Mouse (Mus musculus): ENCODE measurements around the gene Nr1d2. TPM values are rescaled to one million over a fixed set of nuclear protein-coding genes. Genes with fewer than 3 reads are reported as not detected.

Nr1d2 gene
- 5.7 TPM for polyA plus RNA-seq (2015; fragmentation: Illumina TruSeq; extraction: RNeasy Lipid Tissue Mini Kit (QIAGEN cat#74804); ENCODE audit: insufficient read depth, low read depth, low replicate concordance)

DNA sequence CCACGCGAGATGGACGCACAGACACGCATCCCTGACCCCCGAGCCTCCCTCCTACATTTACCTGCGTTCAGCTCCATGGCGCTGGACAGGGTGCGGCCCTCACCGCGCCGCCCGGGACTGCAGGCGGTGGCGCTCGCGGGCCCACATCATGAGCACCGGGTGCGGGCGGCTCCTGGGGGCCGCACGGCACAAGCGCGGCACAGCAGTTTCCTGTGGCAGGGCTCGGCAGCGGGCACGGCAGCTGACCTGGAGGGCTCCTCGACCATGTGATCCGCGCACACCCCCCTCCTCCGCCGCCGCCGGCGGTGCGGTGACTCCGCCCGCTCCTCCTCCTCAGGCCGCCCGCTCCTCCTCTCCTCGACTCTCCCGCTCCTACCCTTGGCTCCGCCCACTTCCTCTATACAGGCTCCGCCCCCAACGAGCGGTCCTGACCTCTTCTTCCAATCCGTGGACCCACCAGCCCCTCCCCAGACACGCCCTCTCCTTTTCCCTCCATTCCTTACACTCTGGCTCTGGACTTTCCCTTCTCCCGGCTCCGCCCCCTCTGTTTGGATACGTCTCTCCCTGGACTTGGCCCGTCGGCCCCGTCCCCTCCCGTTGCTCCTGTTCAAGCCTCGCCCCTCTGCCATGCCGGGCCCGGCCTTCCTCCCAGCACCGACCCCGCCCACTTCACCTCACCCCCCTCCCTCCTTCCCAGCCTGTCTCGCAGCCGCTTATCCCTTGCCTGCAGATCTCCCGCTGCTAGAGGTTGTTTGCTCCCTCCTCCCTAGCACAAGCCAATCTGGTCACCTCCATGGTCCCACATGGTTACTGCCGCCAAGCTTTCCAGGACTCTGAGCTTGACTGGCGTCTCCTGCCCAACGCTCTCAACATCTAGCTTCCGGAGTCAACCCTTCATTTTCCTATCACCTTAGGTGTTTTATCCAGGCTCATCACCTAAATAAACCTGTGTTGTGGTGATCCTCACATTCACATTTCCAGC lies at the start of gene Nr1d2:
Gene Nr1d2, minus strand, starts transcription at position 378 of the 982 bp plus-strand sequence.

DNA sequence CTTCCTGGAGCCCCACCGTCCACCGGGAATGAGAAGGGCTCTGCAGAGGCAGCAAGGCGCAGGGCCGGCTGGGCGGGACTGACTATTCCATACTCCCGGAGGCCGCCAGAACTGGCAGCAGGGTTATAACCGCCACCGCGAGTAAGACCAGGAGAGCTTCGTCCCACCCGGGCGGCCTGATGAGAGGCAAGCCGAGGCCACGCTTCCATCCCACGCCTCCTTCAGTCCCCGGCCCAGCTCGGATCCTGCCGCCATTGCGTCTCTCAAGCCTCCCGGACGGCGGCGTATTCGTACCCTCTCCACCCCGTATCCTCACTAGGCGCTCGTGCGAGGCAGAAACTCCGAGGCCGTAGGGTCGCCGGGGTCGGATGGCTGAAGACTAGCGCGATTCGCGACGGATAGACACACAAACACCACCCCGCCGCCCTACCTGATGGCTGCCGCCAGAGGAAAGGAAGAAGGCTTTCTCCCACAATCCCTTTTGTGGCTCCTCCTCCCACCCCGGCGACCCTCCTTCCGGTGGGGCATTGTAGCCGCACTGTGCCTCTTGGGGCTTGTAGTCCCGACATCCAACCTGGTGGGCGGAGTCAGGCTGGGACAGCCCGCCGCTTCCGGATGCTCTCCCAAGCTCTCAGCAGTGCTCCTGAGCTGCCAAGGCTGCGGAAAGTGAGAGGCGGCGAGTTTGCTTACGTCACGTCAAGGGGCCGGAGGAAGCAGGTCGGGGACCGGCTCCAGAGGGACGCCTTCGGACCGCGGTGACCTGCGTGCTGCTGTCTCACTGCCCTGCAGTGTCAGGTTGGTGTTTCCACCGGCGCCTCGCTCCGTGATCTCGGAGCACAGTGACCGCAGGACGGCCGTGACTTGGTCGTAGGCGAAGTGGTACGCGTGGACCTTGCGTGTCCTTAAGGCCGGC lies 31.9 kb upstream of the Nr1d2 start, which contains the start of the genes Nkiras1 and Rpl15:
Gene Nkiras1, plus strand, starts transcription at position 608 of the 913 bp plus-strand sequence.
Gene Rpl15, minus strand, starts transcription at position 863 of the 913 bp plus-strand sequence.

Other genes starting within 250 kb of the Nr1d2 start
- gene Nkiras1, start 32.0 kb upstream of the Nr1d2 start, polyA plus RNA-seq (2015; fragmentation: Illumina TruSeq; extraction: RNeasy Lipid Tissue Mini Kit (QIAGEN cat#74804); ENCODE audit: insufficient read depth, low read depth, low replicate concordance), result 7.2 TPM
- gene Rpl15, start 32.3 kb upstream of the Nr1d2 start, polyA plus RNA-seq (2015; fragmentation: Illumina TruSeq; extraction: RNeasy Lipid Tissue Mini Kit (QIAGEN cat#74804); ENCODE audit: insufficient read depth, low read depth, low replicate concordance), result 342 TPM
- 13.7 TPM for gene Ube2e1, start 92.7 kb upstream of the Nr1d2 start, polyA plus RNA-seq (2015; fragmentation: Illumina TruSeq; extraction: RNeasy Lipid Tissue Mini Kit (QIAGEN cat#74804); ENCODE audit: insufficient read depth, low read depth, low replicate concordance)